Mouse (Mus musculus) frontal cortex, adult 2 months (tissue): ENCODE data around the gene Smbd1. TPM values are rescaled to one million over a fixed set of nuclear protein-coding genes. Genes with fewer than 3 reads are reported as not detected.

ENCODE experiments used
- polyA plus RNA-seq: library from polyadenylated mRNA; depleted of rRNA; stranded (reverse); fragments of >200 nt; gene quantifications from 2 replicates; pipeline ENCODE4 v1.2.3, GENCODE M21; 2012; rRNA removed

Gene Smbd1
- polyA plus RNA-seq, 1 experiment, result not detected

Other genes with a start within 250 kb of the Smbd1 start
- 86.9 and 96.3 TPM in 2 replicates for gene Tfrc, start 201.6 kb downstream of the Smbd1 start, polyA plus RNA-seq
- 175 and 204 TPM in 2 replicates for gene Tnk2, start 166.6 kb downstream of the Smbd1 start, polyA plus RNA-seq
- 0.02 and 0.08 TPM in 2 replicates for gene Muc4, start 74.6 kb downstream of the Smbd1 start, polyA plus RNA-seq
- gene Muc20, start 13.0 kb downstream of the Smbd1 start, polyA plus RNA-seq, result 0.04 TPM in 1 of 2 replicates, not detected in the other
- 49.8 and 54.7 TPM in 2 replicates for gene Fyttd1, start 67.0 kb upstream of the Smbd1 start, polyA plus RNA-seq
- gene Rubcn, start 67.3 kb upstream of the Smbd1 start, polyA plus RNA-seq, result 75.0 and 76.5 TPM in 2 replicates
- 39.7 and 40.4 TPM in 2 replicates for gene Lrch3, start 103.6 kb upstream of the Smbd1 start, polyA plus RNA-seq
- gene Iqcg, start 245.7 kb upstream of the Smbd1 start, polyA plus RNA-seq, result 2.0 and 3.3 TPM in 2 replicates
- 770 and 771 TPM in 2 replicates for gene Rpl35a, start 246.0 kb upstream of the Smbd1 start, polyA plus RNA-seq